Mouse (Mus musculus): ENCODE results near the gene Gm20388.

- TF ChIP-seq TAL1 (IDR thresholded peaks at IDR 0.05; ENCODE audit: low read length) (no peak), GATA1 (IDR thresholded peaks at IDR 0.05; ENCODE audit: low read length) (no peak)
Observed at GRCm38 (mm10) chr8:119946326-119946865, 35.8 kb downstream of the Gm20388 start.

Measured in erythroblast, embryonic 14.5 days (primary cell).